Mouse (Mus musculus) kidney, embryonic 14.5 days (tissue): ENCODE data around the gene Mical1. TPM values are rescaled to one million over a fixed set of nuclear protein-coding genes. Genes with fewer than 3 reads are reported as not detected.

ENCODE experiments used
- ATAC-seq: fragments of 200-750 bp; cut with Nextera tagmentation; 2 replicates; pipeline ENCODE4 v1.8.0; 2017; ENCODE audit warnings: moderate number of reproducible peaks, mild to moderate bottlenecking, moderate TSS enrichment, moderate library complexity; ENCODE audit not compliant: low FRiP score, low TSS enrichment
- H3K27ac ChIP-seq: fragments of 300-500 bp; sonication (generic); 2 replicates; pipeline ENCODE4 v1.5.1; 2014; ENCODE audit warnings: low read depth, mild to moderate bottlenecking, low read length, moderate library complexity, mixed read lengths
- H3K27me3 ChIP-seq: fragments of 300-500 bp; sonication (generic); 2 replicates; pipeline ENCODE4 v1.6.1; 2014; ENCODE audit warnings: mild to moderate bottlenecking, low read length; ENCODE audit not compliant: control insufficient read depth, insufficient read depth
- H3K36me3 ChIP-seq: fragments of 300-500 bp; sonication (generic); 2 replicates; pipeline ENCODE4 v1.6.1; 2014; ENCODE audit warnings: low read length, mixed read lengths; ENCODE audit not compliant: control insufficient read depth, insufficient read depth
- H3K4me1 ChIP-seq: fragments of 300-500 bp; sonication (generic); 2 replicates; pipeline ENCODE4 v1.6.1; 2014; ENCODE audit warnings: low read length, mixed read lengths; ENCODE audit not compliant: control insufficient read depth, insufficient read depth
- H3K4me2 ChIP-seq: fragments of 300-500 bp; sonication (generic); replicated peaks from 2 replicates; pipeline ENCODE4 v1.6.1; 2014; ENCODE audit warnings: low read depth, mild to moderate bottlenecking, low read length
- H3K4me3 ChIP-seq: fragments of 300-500 bp; sonication (generic); 2 replicates; pipeline ENCODE4 v1.5.1; 2014; ENCODE audit warnings: mild to moderate bottlenecking, low read length
- H3K9ac ChIP-seq: fragments of 300-500 bp; sonication (generic); 2 replicates; pipeline ENCODE4 v1.6.1; 2014; ENCODE audit warnings: low read depth, mild to moderate bottlenecking, low read length, moderate library complexity
- H3K9me3 ChIP-seq: fragments of 300-500 bp; sonication (generic); 2 replicates; pipeline ENCODE4 v1.6.1; 2016; ENCODE audit warnings: low read length; ENCODE audit not compliant: control insufficient read depth
- WGBS: fragments of 180-500 bp; shearing (Covaris S2); extraction: QIAGEN DNeasy Blood & Tissue Kit; methylation state at CpG from one replicate; pipeline ENCODE4 v1.1.7; 2014; 5-methylcytosine and 5-hydroxymethylcytosine counted together
- polyA plus RNA-seq: library from polyadenylated mRNA; unstranded; fragments of >200 nt; fragmentation: Nextera tagmentation; extraction: Ambion mirVana; gene quantifications from 2 replicates; pipeline ENCODE4 v1.2.1, GENCODE M21; 2014

Gene Mical1
- polyA plus RNA-seq, 1 experiment from 2014 or later, result 33.6 TPM

- 72% methylated on average over 5 of the region's 5 CpGs for WGBS
These were observed 3.1 kb upstream of the Mical1 start for GRCm38 (mm10) chr10:41472962-41473481.

GRCm38 (mm10) chr10:41473782-41474468 is 2.2 kb upstream of the Mical1 start:
- Histone ChIP-seq H3K27me3 (no peaks in the 10 kb centered on the region), H3K4me2 (no peak overlapping the region), H3K9me3 (no peaks in the 10 kb centered on the region), H3K27ac (no peak overlapping the region), H3K9ac (no peak overlapping the region), H3K36me3 (no peaks in the 10 kb centered on the region), H3K4me1 (0 out of 2 replicates have a peak, but pooled peaks cover 9% of the 10 kb centered on the region), H3K4me3 (no peak overlapping the region)
- no peak for ATAC-seq
- WGBS, result 88% methylated on average over 6 of the region's 6 CpGs

More at GRCm38 (mm10) chr10:41472962-41473481, 3.1 kb upstream of the Mical1 start:
- Histone ChIP-seq H3K4me3 (no peak overlapping the region), H3K36me3 (no peaks in the 10 kb centered on the region), H3K9ac (no peak overlapping the region), H3K4me1 (0 out of 2 replicates have a peak, but pooled peaks cover 9% of the 10 kb centered on the region), H3K27me3 (no peaks in the 10 kb centered on the region), H3K4me2 (no peak overlapping the region), H3K27ac (no peak overlapping the region), H3K9me3 (no peaks in the 10 kb centered on the region)
- no peak for ATAC-seq

GRCm38 (mm10) chr10:41474981-41475391 is 1.1 kb upstream of the Mical1 start:
- no peak overlapping the region for H3K27ac ChIP-seq
- 0 out of 2 replicates have a peak, but pooled peaks cover 9% of the 10 kb centered on the region for H3K4me1 ChIP-seq
- H3K4me2 ChIP-seq, result no peak overlapping the region; the same call in 1 of the 2 replicates
- no peak overlapping the region for H3K9ac ChIP-seq
- WGBS, result 65% methylated on average over 1 of the region's 1 CpGs
- ATAC-seq, result no peak
- no peaks in the 10 kb centered on the region for H3K27me3 ChIP-seq
- no peak overlapping the region for H3K4me3 ChIP-seq
- H3K9me3 ChIP-seq, result no peaks in the 10 kb centered on the region
- no peaks in the 10 kb centered on the region; the same call in 1 of the 2 replicates for H3K36me3 ChIP-seq

GRCm38 (mm10) chr10:41477018-41477277 is 834 bp downstream of the Mical1 start:
- WGBS, result 0% methylated on average over 9 of the region's 9 CpGs
- Histone ChIP-seq H3K36me3 (peaks cover 8% of the 10 kb centered on the region; the same call in 1 of the 2 replicates), H3K27ac (peak overlapping the region; percentile 59; the same call in 1 of the 2 replicates), H3K4me3 (peak overlapping the region; percentile 52), H3K9ac (peak overlapping the region; percentile 67), H3K4me2 (peak overlapping the region; percentile 85), H3K4me1 (0 out of 2 replicates have a peak, but pooled peaks cover 9% of the 10 kb centered on the region), H3K27me3 (no peaks in the 10 kb centered on the region), H3K9me3 (no peaks in the 10 kb centered on the region)
- ATAC-seq, result peak; percentile 4; the same call in 1 of the 2 replicates

GRCm38 (mm10) chr10:41477278-41478181 is 1.4 kb downstream of the Mical1 start:
- H3K4me2 ChIP-seq, result peak overlapping the region; percentile 85
- H3K4me1 ChIP-seq, result 0 out of 2 replicates have a peak, but pooled peaks cover 9% of the 10 kb centered on the region
- peak overlapping the region; percentile 67 for H3K9ac ChIP-seq
- no peaks in the 10 kb centered on the region for H3K27me3 ChIP-seq
- H3K27ac ChIP-seq, result peak overlapping the region; percentile 59; the same call in 1 of the 2 replicates
- peak; percentile 83 for ATAC-seq
- no peaks in the 10 kb centered on the region for H3K9me3 ChIP-seq
- H3K4me3 ChIP-seq, result peak overlapping the region; percentile 52
- 4% methylated on average over 20 of the region's 20 CpGs for WGBS
- H3K36me3 ChIP-seq, result peaks cover 14% of the 10 kb centered on the region

GRCm38 (mm10) chr10:41479961-41480360 is 3.8 kb downstream of the Mical1 start:
- WGBS, result 84% methylated on average over 3 of the region's 3 CpGs
- ATAC-seq, result no peak
- Histone ChIP-seq H3K4me2 (no peak overlapping the region), H3K4me1 (0 out of 2 replicates have a peak, but pooled peaks cover 9% of the 10 kb centered on the region), H3K27ac (no peak overlapping the region), H3K36me3 (peaks cover 36% of the 10 kb centered on the region), H3K9ac (no peak overlapping the region), H3K27me3 (no peaks in the 10 kb centered on the region), H3K4me3 (no peak overlapping the region), H3K9me3 (no peaks in the 10 kb centered on the region)

GRCm38 (mm10) chr10:41480938-41481880 is 5.1 kb downstream of the Mical1 start:
- Histone ChIP-seq H3K36me3 (peaks cover 48% of the 10 kb centered on the region), H3K4me3 (no peak overlapping the region), H3K27ac (no peak overlapping the region), H3K4me1 (no peaks in the 10 kb centered on the region), H3K9me3 (no peaks in the 10 kb centered on the region), H3K27me3 (no peaks in the 10 kb centered on the region), H3K4me2 (no peak overlapping the region), H3K9ac (no peak overlapping the region)
- WGBS, result 74% methylated on average over 33 of the region's 33 CpGs
- ATAC-seq, result no peak

- 94% methylated on average over 7 of the region's 7 CpGs for WGBS
- no peaks in the 10 kb centered on the region for H3K4me1 ChIP-seq
- H3K27me3 ChIP-seq, result no peaks in the 10 kb centered on the region
- H3K4me3 ChIP-seq, result no peak overlapping the region
- H3K9me3 ChIP-seq, result no peaks in the 10 kb centered on the region
- ATAC-seq, result no peak
- peaks cover 61% of the 10 kb centered on the region for H3K36me3 ChIP-seq
- no peak overlapping the region for H3K4me2 ChIP-seq
- no peak overlapping the region for H3K9ac ChIP-seq
- H3K27ac ChIP-seq, result no peak overlapping the region
These were observed 6.3 kb downstream of the Mical1 start for GRCm38 (mm10) chr10:41482446-41482845.
